Mouse (Mus musculus): ENCODE results near the gene BC016579. TPM values are rescaled to one million over a fixed set of nuclear protein-coding genes. Genes with fewer than 3 reads are reported as not detected.

Gene BC016579
- polyA plus RNA-seq, 1 experiment = not detected

DNA sequence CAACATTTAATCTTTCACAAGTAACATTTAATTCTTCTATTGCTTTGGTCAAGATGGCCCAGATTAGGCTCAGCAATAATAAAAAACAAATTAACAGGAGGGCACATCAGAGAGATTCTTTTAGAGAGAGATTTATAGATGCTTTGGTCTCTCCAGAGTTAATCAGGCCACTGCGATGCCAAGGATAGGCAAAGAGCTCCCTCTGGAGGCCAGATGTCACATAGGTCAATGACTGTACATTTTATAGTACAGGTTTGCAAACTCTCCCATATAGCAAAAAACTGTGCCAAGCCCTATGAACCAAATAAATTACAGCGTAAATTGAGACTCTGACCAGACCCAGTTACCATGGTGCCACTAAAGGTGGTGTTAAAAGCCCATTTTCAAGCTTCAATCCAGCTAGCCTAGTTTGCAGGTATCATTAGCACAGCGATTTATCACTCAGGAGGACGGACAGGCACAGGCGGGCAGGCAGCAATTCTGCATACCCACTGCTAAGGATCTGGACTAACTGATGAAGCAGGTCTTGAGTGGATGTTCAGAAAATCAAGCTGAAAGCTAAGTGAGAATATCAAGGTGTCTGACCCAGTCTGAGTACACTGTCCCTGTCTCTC lies 23.4 kb downstream of the BC016579 start:
- 59% methylated on average over 5 of the region's 5 CpGs for WGBS
- no peak overlapping the region for H3K4me3 ChIP-seq (ENCODE audit: insufficient read depth, low read depth, low read length)
- H3K27ac ChIP-seq (ENCODE audit: insufficient read depth, low read depth, low read length) = no peak overlapping the region
- TF ChIP-seq POLR2A (IDR thresholded peaks at IDR 0.05; ENCODE audit: insufficient read depth, low read depth, low read length) (no peak), CTCF (IDR thresholded peaks at IDR 0.05; ENCODE audit: insufficient read depth, low read depth, low read length) (no peak)
- H3K4me1 ChIP-seq (ENCODE audit: control insufficient read depth, insufficient read depth, low read length) = peaks cover 3% of the 10 kb centered on the region; the same call in 1 of the 2 replicates

DNA sequence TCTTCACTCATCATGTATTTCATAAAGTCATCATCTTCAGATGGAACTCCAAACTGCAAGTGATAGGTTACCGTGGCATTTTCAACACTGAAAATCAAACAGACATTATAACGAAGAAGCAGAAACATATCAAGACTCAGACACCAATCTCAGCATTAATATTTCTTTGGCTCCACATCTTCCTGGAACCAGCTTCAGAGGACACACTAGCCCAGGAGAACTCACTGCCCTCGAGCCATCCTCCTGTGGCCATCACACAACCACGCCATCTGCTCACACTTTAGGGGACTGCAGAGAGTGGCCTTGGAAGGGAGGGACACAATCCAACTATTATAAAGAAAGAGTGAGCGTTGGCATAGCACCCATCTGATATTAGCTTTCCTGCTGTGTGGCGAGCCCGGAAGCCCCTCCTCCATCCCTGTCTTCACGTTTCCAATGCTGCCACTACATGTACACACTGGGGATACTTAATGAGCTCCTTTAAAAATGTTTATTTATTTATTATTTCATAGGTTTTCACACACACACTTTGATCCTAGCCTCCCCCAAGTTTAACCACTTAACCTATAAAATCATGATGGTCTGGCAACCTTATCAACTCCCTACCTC lies 24.3 kb downstream of the BC016579 start:
- WGBS = 69% methylated on average over 8 of the region's 8 CpGs
- TF ChIP-seq POLR2A (IDR thresholded peaks at IDR 0.05; ENCODE audit: insufficient read depth, low read depth, low read length) = no peak
- TF ChIP-seq CTCF (IDR thresholded peaks at IDR 0.05; ENCODE audit: insufficient read depth, low read depth, low read length) = no peak
- H3K4me1 ChIP-seq (ENCODE audit: control insufficient read depth, insufficient read depth, low read length) = peaks cover 3% of the 10 kb centered on the region; the same call in 1 of the 2 replicates
- H3K27ac ChIP-seq (ENCODE audit: insufficient read depth, low read depth, low read length) = no peak overlapping the region
- H3K4me3 ChIP-seq (ENCODE audit: insufficient read depth, low read depth, low read length) = no peak overlapping the region

DNA sequence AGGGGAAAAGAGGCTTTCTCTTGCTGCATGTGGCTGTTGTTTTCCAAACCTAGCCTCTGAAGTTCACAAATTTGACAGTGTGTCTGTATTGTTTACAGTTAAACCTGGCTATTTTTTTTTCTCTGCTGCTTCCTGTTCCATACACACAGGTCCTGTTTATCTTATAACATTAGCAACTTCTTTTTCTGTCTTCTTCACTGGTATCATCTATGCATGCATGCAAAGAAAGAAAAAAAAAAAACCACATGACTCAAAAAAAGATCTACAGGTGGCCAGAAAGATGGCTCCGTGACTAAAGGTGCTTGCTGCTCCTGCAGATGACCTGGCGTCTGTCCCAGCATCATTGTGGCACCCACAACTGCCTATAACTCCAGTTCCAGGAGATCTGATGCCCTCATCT lies 28.5 kb downstream of the BC016579 start:
- no peak for TF ChIP-seq CTCF (IDR thresholded peaks at IDR 0.05; ENCODE audit: insufficient read depth, low read depth, low read length)
- Histone ChIP-seq H3K4me3 (ENCODE audit: insufficient read depth, low read depth, low read length) (no peak overlapping the region), H3K4me1 (ENCODE audit: control insufficient read depth, insufficient read depth, low read length) (peaks cover 3% of the 10 kb centered on the region; the same call in 1 of the 2 replicates), H3K27ac (ENCODE audit: insufficient read depth, low read depth, low read length) (no peak overlapping the region)
- WGBS = 88% methylated on average over 2 of the region's 2 CpGs

DNA sequence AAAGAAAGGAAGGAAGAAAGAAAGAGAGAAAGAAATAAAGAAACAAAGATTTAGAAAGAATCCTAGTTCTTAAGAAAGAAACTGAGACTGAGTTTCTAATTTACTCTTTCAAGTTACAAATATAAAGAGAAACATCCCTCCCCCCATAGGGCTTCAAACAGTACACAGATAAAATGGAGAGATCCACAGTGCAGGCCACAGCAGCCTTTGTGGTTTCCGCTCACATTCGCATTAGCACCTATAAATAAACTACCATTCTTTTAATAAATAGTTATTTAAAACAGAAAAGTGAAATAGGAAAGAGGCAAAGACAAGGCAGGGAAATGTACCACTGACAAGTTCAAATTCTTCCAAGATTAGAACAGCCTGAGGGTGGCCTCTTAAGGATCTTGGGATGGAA lies 29.1 kb downstream of the BC016579 start:
- Histone ChIP-seq H3K4me3 (ENCODE audit: insufficient read depth, low read depth, low read length) (no peak overlapping the region), H3K27ac (ENCODE audit: insufficient read depth, low read depth, low read length) (no peak overlapping the region), H3K4me1 (ENCODE audit: control insufficient read depth, insufficient read depth, low read length) (peaks cover 3% of the 10 kb centered on the region; the same call in 1 of the 2 replicates)
- WGBS = 78% methylated on average over 2 of the region's 2 CpGs
- no peak for TF ChIP-seq POLR2A (IDR thresholded peaks at IDR 0.05; ENCODE audit: insufficient read depth, low read depth, low read length)
- no peak for TF ChIP-seq CTCF (IDR thresholded peaks at IDR 0.05; ENCODE audit: insufficient read depth, low read depth, low read length)

DNA sequence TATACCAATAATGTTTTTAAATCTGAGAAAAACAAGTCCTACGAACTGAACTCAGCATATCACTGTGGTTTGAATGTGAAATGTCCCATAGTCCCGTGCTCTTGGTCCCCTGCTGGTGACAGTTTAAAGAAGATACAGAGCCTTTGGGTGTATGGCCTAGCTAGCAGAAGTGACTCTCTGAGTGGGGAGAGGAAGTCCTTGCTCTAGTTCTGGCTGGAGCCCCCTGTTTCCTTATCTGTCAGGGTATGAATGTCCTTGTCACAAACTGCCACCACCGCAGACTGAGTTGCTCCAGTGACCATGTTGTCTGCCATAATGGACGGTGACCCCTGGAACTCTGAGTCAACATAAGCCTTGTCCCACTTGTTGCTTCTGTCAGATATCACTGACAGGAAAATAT lies 30.6 kb downstream of the BC016579 start:
- TF ChIP-seq CTCF (IDR thresholded peaks at IDR 0.05; ENCODE audit: insufficient read depth, low read depth, low read length) (no peak), POLR2A (IDR thresholded peaks at IDR 0.05; ENCODE audit: insufficient read depth, low read depth, low read length) (no peak)
- 94% methylated on average over 4 of the region's 4 CpGs for WGBS
- Histone ChIP-seq H3K27ac (ENCODE audit: insufficient read depth, low read depth, low read length) (no peak overlapping the region), H3K4me1 (ENCODE audit: control insufficient read depth, insufficient read depth, low read length) (no peaks in the 10 kb centered on the region), H3K4me3 (ENCODE audit: insufficient read depth, low read depth, low read length) (no peak overlapping the region)

DNA sequence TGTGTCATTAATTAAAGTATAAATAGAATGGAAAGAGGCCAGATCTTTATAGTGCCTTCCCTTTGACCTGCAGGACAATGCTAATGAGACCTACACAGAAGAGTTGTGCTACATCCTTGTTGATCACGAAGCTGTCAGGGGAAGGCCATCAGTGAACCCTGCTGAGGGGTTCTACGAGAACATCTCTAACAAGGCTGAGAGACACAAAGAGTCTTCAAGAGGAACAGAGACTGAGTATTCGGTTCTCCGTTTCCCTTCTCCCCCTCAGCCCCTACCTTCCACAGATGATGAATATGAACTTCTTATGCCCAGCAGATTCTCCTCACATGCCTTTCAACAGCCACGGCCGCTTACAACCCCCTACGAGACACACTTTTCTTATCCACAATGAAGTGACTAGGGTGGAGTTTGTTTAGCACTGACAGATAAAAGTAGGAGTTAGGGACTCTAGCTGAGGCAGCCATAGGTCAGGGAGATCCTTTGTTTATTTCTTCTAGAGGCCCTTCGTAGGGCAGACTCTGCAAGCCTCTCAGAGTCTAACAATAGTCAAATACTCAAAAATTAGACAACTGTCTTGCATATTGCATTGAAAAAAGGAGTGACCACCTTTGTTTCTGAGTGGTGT lies 34.0 kb downstream of the BC016579 start:
- WGBS = 87% methylated on average over 8 of the region's 8 CpGs
- Histone ChIP-seq H3K4me3 (ENCODE audit: insufficient read depth, low read depth, low read length) (no peak overlapping the region), H3K4me1 (ENCODE audit: control insufficient read depth, insufficient read depth, low read length) (no peaks in the 10 kb centered on the region), H3K27ac (ENCODE audit: insufficient read depth, low read depth, low read length) (no peak overlapping the region)
- no peak for TF ChIP-seq CTCF (IDR thresholded peaks at IDR 0.05; ENCODE audit: insufficient read depth, low read depth, low read length)
- no peak for TF ChIP-seq POLR2A (IDR thresholded peaks at IDR 0.05; ENCODE audit: insufficient read depth, low read depth, low read length)

DNA sequence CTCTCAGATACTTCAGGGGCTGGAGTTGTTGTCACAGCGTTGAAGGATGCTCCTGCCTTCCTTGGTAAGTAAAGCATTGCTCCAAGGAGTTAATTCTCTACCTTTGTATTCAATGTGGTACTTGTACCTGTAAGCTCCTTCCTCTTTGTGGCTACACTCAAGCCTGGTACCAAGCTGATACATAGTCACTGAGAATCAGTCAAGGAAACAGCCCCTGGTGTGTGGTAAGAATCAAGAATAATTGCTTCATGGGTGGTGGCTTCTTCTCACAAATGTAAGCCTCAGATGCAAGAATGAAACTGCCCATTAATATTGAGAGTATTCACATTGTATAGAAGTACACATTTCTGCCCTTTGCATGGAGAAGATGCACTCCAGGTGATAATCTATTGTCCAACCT lies 37.9 kb downstream of the BC016579 start:
- 90% methylated on average over 1 of the region's 1 CpGs for WGBS
- Histone ChIP-seq H3K4me3 (ENCODE audit: insufficient read depth, low read depth, low read length) (no peak overlapping the region), H3K27ac (ENCODE audit: insufficient read depth, low read depth, low read length) (no peak overlapping the region), H3K4me1 (ENCODE audit: control insufficient read depth, insufficient read depth, low read length) (no peaks in the 10 kb centered on the region)
- no peak for TF ChIP-seq CTCF (IDR thresholded peaks at IDR 0.05; ENCODE audit: insufficient read depth, low read depth, low read length)
- TF ChIP-seq POLR2A (IDR thresholded peaks at IDR 0.05; ENCODE audit: insufficient read depth, low read depth, low read length) = no peak

DNA sequence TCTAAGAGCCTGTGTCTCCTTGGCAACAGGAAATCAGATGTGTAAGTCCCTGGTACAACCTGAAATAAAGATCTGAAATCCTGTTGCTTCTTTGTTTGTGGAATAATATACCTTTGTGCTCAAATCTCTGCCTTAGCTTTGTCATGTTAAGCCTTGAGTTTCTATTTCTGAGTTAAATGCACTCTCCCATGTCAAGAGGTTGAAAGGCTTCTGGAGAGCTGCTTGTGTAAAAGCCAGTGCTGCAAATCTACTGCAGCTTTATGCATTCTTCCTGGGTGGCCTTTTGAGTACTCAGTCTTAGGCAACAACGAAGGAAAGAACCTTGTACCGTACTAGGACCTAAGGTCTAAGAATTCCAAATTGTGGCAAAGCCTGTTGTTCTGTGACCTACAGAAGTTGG lies 40.6 kb downstream of the BC016579 start:
- H3K4me1 ChIP-seq (ENCODE audit: control insufficient read depth, insufficient read depth, low read length) = no peaks in the 10 kb centered on the region
- TF ChIP-seq CTCF (IDR thresholded peaks at IDR 0.05; ENCODE audit: insufficient read depth, low read depth, low read length) = no peak
- no peak for TF ChIP-seq POLR2A (IDR thresholded peaks at IDR 0.05; ENCODE audit: insufficient read depth, low read depth, low read length)
- no peak overlapping the region for H3K4me3 ChIP-seq (ENCODE audit: insufficient read depth, low read depth, low read length)
- 55% methylated on average over 2 of the region's 2 CpGs for WGBS
- no peak overlapping the region for H3K27ac ChIP-seq (ENCODE audit: insufficient read depth, low read depth, low read length)

DNA sequence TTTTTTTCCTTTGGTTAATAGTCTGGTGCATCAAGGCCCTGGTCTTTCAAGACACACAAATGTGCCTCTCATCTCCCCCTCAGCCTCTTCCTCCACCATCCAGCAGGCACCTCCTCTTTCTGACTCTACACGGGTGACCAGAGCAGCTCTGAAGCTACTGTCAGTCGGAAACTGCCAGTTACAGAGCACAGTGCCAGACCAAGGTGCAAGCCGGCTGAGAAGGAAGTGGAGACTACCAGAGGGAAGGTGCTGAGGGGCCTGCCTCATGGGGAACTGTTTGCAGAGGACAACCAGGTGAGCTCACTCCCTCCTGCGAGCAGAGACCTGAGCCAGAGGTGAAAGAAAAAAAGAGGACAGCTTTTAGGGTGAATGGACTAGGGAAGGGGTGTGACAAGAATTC lies 43.6 kb downstream of the BC016579 start, which contains the start of gene Gcsam:
Gene Gcsam (plus strand): TSS at position 114 of the 400 bp plus-strand sequence.
- Histone ChIP-seq H3K4me1 (ENCODE audit: control insufficient read depth, insufficient read depth, low read length) (no peaks in the 10 kb centered on the region), H3K27ac (ENCODE audit: insufficient read depth, low read depth, low read length) (no peak within 1 kb of the TSS), H3K4me3 (ENCODE audit: insufficient read depth, low read depth, low read length) (no peak within 1 kb of the TSS)
- 82% methylated on average over 4 of the region's 4 CpGs for WGBS
- TF ChIP-seq POLR2A (IDR thresholded peaks at IDR 0.05; ENCODE audit: insufficient read depth, low read depth, low read length) (no peak), CTCF (IDR thresholded peaks at IDR 0.05; ENCODE audit: insufficient read depth, low read depth, low read length) (no peak)

Measured in olfactory bulb, adult 2 months (tissue).